Mouse (Mus musculus): ENCODE results near the gene Dync1li1. TPM values are rescaled to one million over a fixed set of nuclear protein-coding genes. Genes with fewer than 3 reads are reported as not detected.
A peak's percentile ranks its signal among the peaks of the same experiment; 100 is the strongest.

The Dync1li1 gene
- total and polyA plus RNA-seq, 2 experiments from 2014 or later = 136 to 145 TPM

DNA sequence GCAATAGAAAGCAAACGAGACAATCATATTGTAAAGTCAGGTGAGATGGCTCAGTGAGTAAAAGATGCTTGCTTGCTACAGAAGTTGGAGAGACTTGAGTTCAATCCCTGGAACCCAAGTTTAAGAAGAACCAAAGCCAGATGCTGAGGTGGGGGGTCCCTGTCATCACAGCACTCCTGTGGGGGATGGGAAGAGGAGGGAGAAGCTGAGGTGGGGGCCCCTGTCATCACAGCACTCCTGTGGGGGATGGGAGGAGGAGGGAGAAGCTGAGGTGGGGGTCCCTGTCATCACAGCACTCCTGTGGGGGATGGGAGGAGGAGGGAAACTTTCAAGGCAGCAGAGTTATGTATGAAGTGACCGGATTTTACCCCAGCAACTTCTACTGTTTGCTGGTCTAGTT lies 15.0 kb upstream of the Dync1li1 start:
- Histone ChIP-seq H3K36me3 (ENCODE audit: insufficient read depth) (no peaks in the 10 kb centered on the region), H3K27me3 (ENCODE audit: insufficient read depth, low read length) (no peaks in the 10 kb centered on the region), H3K4me2 (ENCODE audit: low read depth) (peak overlapping the region; percentile 67), H3K4me1 (ENCODE audit: insufficient read depth) (peaks cover 7% of the 10 kb centered on the region), H3K9ac (0 out of 2 replicates have a peak overlapping the region, but pooled peaks have one; percentile 72), H3K9me3 (ENCODE audit: low read length) (no peaks in the 10 kb centered on the region), H3K4me3 (ENCODE audit: low read depth, low read length) (no peak overlapping the region; the same call in 1 of the 2 replicates), H3K27ac (ENCODE audit: low read depth, low read length) (peak overlapping the region; percentile 84; the same call in 1 of the 2 replicates)
- TF ChIP-seq CTCF (IDR thresholded peaks at IDR 0.05; ENCODE audit: low read depth) = no peak
- no peak for ATAC-seq
- DNase-seq = no peak
- 62% methylated on average over 2 of the region's 2 CpGs for WGBS

DNA sequence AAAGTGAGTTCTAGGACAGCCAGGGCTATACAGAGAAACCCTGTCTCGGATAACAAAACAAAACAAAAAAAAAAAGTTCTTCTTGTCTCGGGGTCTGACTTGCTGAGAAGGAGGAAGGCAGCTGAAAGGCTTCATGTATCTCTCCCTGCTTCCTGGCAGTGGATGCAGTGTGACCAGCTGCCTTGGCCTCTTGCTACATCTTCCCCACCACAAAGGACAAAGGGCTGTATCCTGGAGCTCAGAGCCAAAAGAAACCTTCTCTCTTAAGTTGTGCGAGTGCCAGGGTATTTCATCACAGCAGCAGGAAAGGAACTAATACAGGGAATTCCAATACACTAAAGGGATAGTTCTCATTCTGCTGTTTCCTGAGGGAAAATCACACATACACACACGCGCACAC lies 10.0 kb upstream of the Dync1li1 start:
- DNase-seq (no peak), ATAC-seq (no peak)
- Histone ChIP-seq H3K27ac (ENCODE audit: low read depth, low read length) (no peak overlapping the region), H3K4me3 (ENCODE audit: low read depth, low read length) (no peak overlapping the region), H3K4me1 (ENCODE audit: insufficient read depth) (peaks cover 2% of the 10 kb centered on the region), H3K4me2 (ENCODE audit: low read depth) (no peak overlapping the region), H3K9me3 (ENCODE audit: low read length) (no peaks in the 10 kb centered on the region), H3K27me3 (ENCODE audit: insufficient read depth, low read length) (no peaks in the 10 kb centered on the region), H3K36me3 (ENCODE audit: insufficient read depth) (no peaks in the 10 kb centered on the region), H3K9ac (no peak overlapping the region)
- no peak for TF ChIP-seq CTCF (IDR thresholded peaks at IDR 0.05; ENCODE audit: low read depth)
- 91% methylated on average over 5 of the region's 5 CpGs for WGBS

DNA sequence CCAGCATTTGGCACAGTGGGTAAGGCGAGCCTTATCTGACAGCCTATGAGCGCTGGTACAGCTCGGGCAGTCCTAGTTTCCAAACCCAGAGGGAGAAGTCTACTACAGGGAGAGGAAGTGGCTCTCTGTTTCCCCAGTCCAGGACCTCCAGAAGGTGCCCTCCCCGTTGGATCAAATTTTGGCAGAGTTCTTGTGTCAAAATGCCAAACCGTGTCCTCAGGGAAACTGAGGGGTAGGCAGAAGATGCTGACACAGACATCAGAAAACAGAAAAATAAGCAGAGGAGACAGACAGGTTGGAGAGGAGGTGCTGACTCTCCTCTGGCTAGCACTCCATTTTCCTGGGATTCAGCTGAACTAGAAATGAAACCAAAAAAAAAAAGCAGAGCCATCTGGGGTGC lies 8.6 kb upstream of the Dync1li1 start:
- no peak for ATAC-seq
- no peaks in the 10 kb centered on the region for H3K36me3 ChIP-seq (ENCODE audit: insufficient read depth)
- 84% methylated on average over 5 of the region's 5 CpGs for WGBS

DNA sequence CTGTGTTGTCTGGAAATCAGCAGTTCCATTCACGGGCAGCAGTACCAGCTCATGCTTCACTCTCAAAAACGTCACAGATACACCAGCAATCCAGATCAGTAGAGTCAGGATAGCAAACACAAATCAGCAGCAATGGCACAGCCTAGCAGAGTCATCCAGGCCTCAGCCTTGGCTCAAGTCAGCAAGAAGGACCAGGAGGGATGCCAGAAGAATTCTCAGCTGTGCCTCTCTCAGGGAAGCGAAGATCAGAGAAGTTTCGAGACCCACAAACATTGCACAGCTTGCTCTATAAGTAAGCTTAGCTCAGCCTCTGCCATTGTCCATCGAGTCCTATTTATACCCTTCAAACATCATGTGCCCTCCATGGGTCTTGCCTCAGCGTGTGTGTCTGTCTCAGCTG lies 8.1 kb upstream of the Dync1li1 start:
- Histone ChIP-seq H3K36me3 (ENCODE audit: insufficient read depth) (no peaks in the 10 kb centered on the region), H3K9ac (no peak overlapping the region), H3K9me3 (ENCODE audit: low read length) (no peaks in the 10 kb centered on the region), H3K27ac (ENCODE audit: low read depth, low read length) (no peak overlapping the region), H3K4me2 (ENCODE audit: low read depth) (no peak overlapping the region), H3K27me3 (ENCODE audit: insufficient read depth, low read length) (no peaks in the 10 kb centered on the region), H3K4me3 (ENCODE audit: low read depth, low read length) (no peak overlapping the region), H3K4me1 (ENCODE audit: insufficient read depth) (no peaks in the 10 kb centered on the region)
- WGBS = 73% methylated on average over 6 of the region's 6 CpGs
- ATAC-seq (no peak), DNase-seq (no peak)
- no peak for TF ChIP-seq CTCF (IDR thresholded peaks at IDR 0.05; ENCODE audit: low read depth)

More for the DNA sequence above, 8.6 kb upstream of the Dync1li1 start:
- no peaks in the 10 kb centered on the region for H3K9me3 ChIP-seq (ENCODE audit: low read length)
- no peaks in the 10 kb centered on the region for H3K27me3 ChIP-seq (ENCODE audit: insufficient read depth, low read length)
- DNase-seq = no peak
- TF ChIP-seq CTCF (IDR thresholded peaks at IDR 0.05; ENCODE audit: low read depth) = no peak
- no peak overlapping the region for H3K27ac ChIP-seq (ENCODE audit: low read depth, low read length)
- no peak overlapping the region for H3K4me3 ChIP-seq (ENCODE audit: low read depth, low read length)
- H3K9ac ChIP-seq = no peak overlapping the region
- no peaks in the 10 kb centered on the region for H3K4me1 ChIP-seq (ENCODE audit: insufficient read depth)
- H3K4me2 ChIP-seq (ENCODE audit: low read depth) = no peak overlapping the region

DNA sequence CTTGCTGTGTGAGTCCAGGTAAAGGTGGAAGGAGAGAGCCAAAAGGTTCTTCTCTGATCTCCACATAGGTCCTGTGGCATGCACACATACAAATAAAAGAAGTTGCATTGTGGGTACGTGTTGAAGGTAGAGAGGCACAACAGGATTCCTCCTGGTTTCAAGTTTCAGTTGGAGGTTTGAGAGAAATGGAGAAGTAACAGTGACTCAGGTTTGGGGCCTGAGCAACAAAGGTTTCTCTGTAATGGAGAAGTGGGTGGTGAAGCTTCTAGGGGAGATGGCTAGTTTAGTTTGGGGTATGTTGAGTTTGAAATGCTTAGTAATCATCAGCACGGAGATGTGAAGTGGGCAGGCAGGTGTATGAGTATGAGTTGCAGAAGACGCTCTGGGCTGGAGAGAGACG lies 6.4 kb upstream of the Dync1li1 start:
- Histone ChIP-seq H3K9me3 (ENCODE audit: low read length) (no peaks in the 10 kb centered on the region), H3K4me2 (ENCODE audit: low read depth) (no peak overlapping the region), H3K36me3 (ENCODE audit: insufficient read depth) (no peaks in the 10 kb centered on the region), H3K4me3 (ENCODE audit: low read depth, low read length) (no peak overlapping the region), H3K27me3 (ENCODE audit: insufficient read depth, low read length) (no peaks in the 10 kb centered on the region), H3K4me1 (ENCODE audit: insufficient read depth) (no peaks in the 10 kb centered on the region), H3K9ac (no peak overlapping the region), H3K27ac (ENCODE audit: low read depth, low read length) (no peak overlapping the region)
- WGBS = 89% methylated on average over 4 of the region's 4 CpGs
- ATAC-seq (no peak), DNase-seq (no peak)
- TF ChIP-seq CTCF (IDR thresholded peaks at IDR 0.05; ENCODE audit: low read depth) = no peak

DNA sequence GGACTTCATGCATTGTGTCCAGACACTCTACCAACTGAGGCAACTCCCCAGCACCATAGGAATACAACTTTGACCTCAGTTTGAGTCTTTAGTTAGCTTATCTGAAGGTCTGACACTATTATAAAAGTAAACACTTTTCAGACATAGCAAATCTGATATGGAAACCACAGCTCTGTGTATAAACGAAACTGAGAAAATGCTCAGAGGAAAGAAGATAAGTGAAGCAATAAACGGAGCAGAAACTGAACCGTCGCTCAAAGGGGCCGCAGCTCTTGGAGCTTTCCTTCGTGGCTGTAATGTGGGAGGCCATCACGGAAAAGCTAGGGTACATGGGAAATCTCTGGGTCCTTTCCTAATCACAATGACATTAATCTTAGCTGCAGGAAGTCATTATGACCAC lies 2.3 kb upstream of the Dync1li1 start:
- Histone ChIP-seq H3K4me2 (ENCODE audit: low read depth) (no peak overlapping the region), H3K27ac (ENCODE audit: low read depth, low read length) (no peak overlapping the region), H3K36me3 (ENCODE audit: insufficient read depth) (0 out of 2 replicates have a peak, but pooled peaks cover 3% of the 10 kb centered on the region), H3K27me3 (ENCODE audit: insufficient read depth, low read length) (no peaks in the 10 kb centered on the region), H3K4me3 (ENCODE audit: low read depth, low read length) (no peak overlapping the region), H3K9ac (no peak overlapping the region), H3K9me3 (ENCODE audit: low read length) (no peaks in the 10 kb centered on the region), H3K4me1 (ENCODE audit: insufficient read depth) (peaks cover 20% of the 10 kb centered on the region)
- WGBS = 94% methylated on average over 7 of the region's 7 CpGs
- DNase-seq (no peak), ATAC-seq (no peak)
- no peak for TF ChIP-seq CTCF (IDR thresholded peaks at IDR 0.05; ENCODE audit: low read depth)

DNA sequence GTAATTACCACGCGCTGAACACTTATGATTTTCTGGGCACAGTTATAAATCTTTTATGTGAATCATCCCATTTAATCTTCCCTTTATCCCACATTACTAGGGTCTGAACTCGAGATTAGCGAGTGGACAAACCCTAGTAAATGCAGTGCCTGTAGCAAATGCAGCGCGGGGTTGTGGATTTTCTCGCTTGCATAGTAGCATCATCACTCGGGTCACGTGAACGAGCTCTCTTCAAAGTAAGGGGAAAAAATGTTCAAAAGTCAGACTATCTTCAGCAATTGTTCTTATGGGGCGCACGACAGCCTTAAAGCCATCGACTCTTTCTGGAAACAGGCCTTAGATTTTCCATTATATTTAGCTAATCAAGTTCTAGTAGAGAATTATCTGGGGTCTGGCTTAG lies 951 bp upstream of the Dync1li1 start:
- Histone ChIP-seq H3K27me3 (ENCODE audit: insufficient read depth, low read length) (no peaks in the 10 kb centered on the region), H3K4me1 (ENCODE audit: insufficient read depth) (peaks cover 20% of the 10 kb centered on the region), H3K9me3 (ENCODE audit: low read length) (no peaks in the 10 kb centered on the region), H3K9ac (peak overlapping the region; percentile 97), H3K4me2 (ENCODE audit: low read depth) (peak overlapping the region; percentile 66), H3K4me3 (ENCODE audit: low read depth, low read length) (peak overlapping the region; percentile 76), H3K27ac (ENCODE audit: low read depth, low read length) (0 out of 2 replicates have a peak overlapping the region, but pooled peaks have one; percentile 99), H3K36me3 (ENCODE audit: insufficient read depth) (peaks cover 12% of the 10 kb centered on the region)
- DNase-seq = peak; percentile 8
- no peak for TF ChIP-seq CTCF (IDR thresholded peaks at IDR 0.05; ENCODE audit: low read depth)
- WGBS = 59% methylated on average over 13 of the region's 13 CpGs
- ATAC-seq = no peak
